Mouse (Mus musculus) bone marrow, adult 2 months (tissue): ENCODE measurements at regions not wholly inside any gene's neighbourhood (a gene's known extent, or its start where the extent isn't known, plus 50 kb on each side); places are given as distances from the start of the nearest gene placed in this dataset.

Experiments
- CTCF ChIP-seq: fragments of 200-500 bp; IDR thresholded peaks from 2 replicates; pipeline ENCODE4 v1.5.1; 2011; ENCODE audit warnings: low read length, control low read depth; ENCODE audit not compliant: control insufficient read depth, insufficient read depth
- POLR2A ChIP-seq: fragments of 200-500 bp; IDR thresholded peaks from 2 replicates; pipeline ENCODE4 v1.6.1; 2011; ENCODE audit warnings: low read depth, mild to moderate bottlenecking, control low read depth, low read length, borderline replicate concordance; ENCODE audit not compliant: control insufficient read depth

DNA sequence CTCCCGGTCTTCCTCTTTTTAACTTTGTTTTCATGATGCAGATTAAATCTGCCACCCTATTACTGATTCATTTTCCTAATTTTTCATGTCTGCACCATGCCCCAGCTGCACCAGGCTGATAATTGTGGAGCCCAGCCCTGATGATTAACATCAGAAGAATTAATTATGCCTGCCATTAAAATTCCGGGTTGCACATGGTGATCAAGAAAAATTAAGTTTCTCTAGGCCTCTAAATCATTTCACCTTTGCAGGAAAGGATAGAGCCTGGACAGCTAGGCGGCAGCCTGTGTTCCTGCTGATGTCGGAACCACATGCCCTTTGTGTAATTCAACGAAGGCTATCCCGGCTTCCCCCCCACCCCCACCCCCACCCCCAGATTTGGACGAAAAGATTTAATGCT lies 233.7 kb upstream of the Hnrnpa3 start:
- TF ChIP-seq POLR2A (no peak), CTCF (no peak)
